Mouse (Mus musculus): ENCODE measurements around the gene Calhm1.

The Calhm1 gene
- long read RNA-seq, experiment 1, result 0 reads
- long read RNA-seq, experiment 2, result 0 reads

GRCm38 (mm10) chr19:47144154-47144553, at the start of gene Calhm1:
Gene Calhm1, minus strand, starts transcription at chr19:47144254.
- intact Hi-C loops (cut with DNase I), result no loop called here

- intact Hi-C loops (cut with DNase I), result no loop called here
Measured at GRCm38 (mm10) chr19:47192158-47192557, 48.1 kb upstream of the Calhm1 start.

- intact Hi-C loops (cut with DNase I), result no loop called here
Measured at GRCm38 (mm10) chr19:47188515-47189128, 44.6 kb upstream of the Calhm1 start.

- intact Hi-C loops (cut with DNase I), result no loop called here
Measured at GRCm38 (mm10) chr19:47186514-47187275, 42.6 kb upstream of the Calhm1 start.

- intact Hi-C loops (cut with DNase I), result no loop called here
Measured at GRCm38 (mm10) chr19:47184736-47185135, 40.7 kb upstream of the Calhm1 start.

GRCm38 (mm10) chr19:47184221-47184620, 40.2 kb upstream of the Calhm1 start:
- intact Hi-C loops (cut with DNase I), result no loop called here

GRCm38 (mm10) chr19:47180011-47180410, 36.0 kb upstream of the Calhm1 start:
- intact Hi-C loops (cut with DNase I), result no loop called here

GRCm38 (mm10) chr19:47179272-47179809, 35.3 kb upstream of the Calhm1 start:
- intact Hi-C loops (cut with DNase I), result no loop called here

- intact Hi-C loops (cut with DNase I), result no loop called here
Measured at GRCm38 (mm10) chr19:47178431-47179271, 34.6 kb upstream of the Calhm1 start, which contains the start of gene Neurl1a. Gene Neurl1a, plus strand, starts transcription at chr19:47178820.

- intact Hi-C loops (cut with DNase I), result no loop called here
Measured at GRCm38 (mm10) chr19:47178001-47178400, 33.9 kb upstream of the Calhm1 start.

GRCm38 (mm10) chr19:47176916-47177505, 33.0 kb upstream of the Calhm1 start:
- intact Hi-C loops (cut with DNase I), result no loop called here

GRCm38 (mm10) chr19:47175472-47175871, 31.4 kb upstream of the Calhm1 start:
- intact Hi-C loops (cut with DNase I), result loop anchor here (2.0 kb wide), 1 partner anchor 163 kb away; no protein-coding TSS in a partner anchor

- intact Hi-C loops (cut with DNase I), result loop anchor here (2.0 kb wide), 1 partner anchor 164 kb away; no protein-coding TSS in a partner anchor
Measured at GRCm38 (mm10) chr19:47174515-47174914, 30.5 kb upstream of the Calhm1 start.

- intact Hi-C loops (cut with DNase I), result loop anchor here (1.0 to 5.0 kb wide), 2 partner anchors 49 to 102 kb away; partner anchors contain the start of gene Taf5
Measured at GRCm38 (mm10) chr19:47168793-47169412, 24.8 kb upstream of the Calhm1 start.

GRCm38 (mm10) chr19:47168223-47168622, 24.2 kb upstream of the Calhm1 start:
- intact Hi-C loops (cut with DNase I), result loop anchor here (1.0 to 5.0 kb wide), 2 partner anchors 48 to 101 kb away; partner anchors contain the start of gene Taf5

GRCm38 (mm10) chr19:47167617-47168214, 23.7 kb upstream of the Calhm1 start:
- intact Hi-C loops (cut with DNase I), result loop anchor here (1.0 to 5.0 kb wide), 2 partner anchors 47 to 100 kb away; partner anchors contain the start of gene Taf5

- intact Hi-C loops (cut with DNase I), result loop anchor here (5.0 kb wide), 1 partner anchor 99 kb away; the partner anchor contains the start of gene Taf5
Measured at GRCm38 (mm10) chr19:47166758-47167157, 22.7 kb upstream of the Calhm1 start.

GRCm38 (mm10) chr19:47163176-47163744, 19.2 kb upstream of the Calhm1 start:
- intact Hi-C loops (cut with DNase I), result no loop called here

GRCm38 (mm10) chr19:47161669-47162068, 17.6 kb upstream of the Calhm1 start:
- intact Hi-C loops (cut with DNase I), result no loop called here
